Mouse (Mus musculus): Measurements from ENCODE around the gene Krtcap2.
A peak's percentile ranks its signal among the peaks of the same experiment; 100 is the strongest.

Gene Krtcap2

GRCm38 (mm10) chr3:89250435-89251040, 4.8 kb downstream of the Krtcap2 start:
- peak; percentile 86 for DNase-seq

GRCm38 (mm10) chr3:89251365-89251895, 5.7 kb downstream of the Krtcap2 start:
- peak; percentile 82 for DNase-seq

- DNase-seq: no peak
These were observed 9.2 kb downstream of the Krtcap2 start for GRCm38 (mm10) chr3:89254994-89255393.

- no peak for DNase-seq
These were observed 10.4 kb downstream of the Krtcap2 start for GRCm38 (mm10) chr3:89256177-89256576.

GRCm38 (mm10) chr3:89259076-89259475, 13.3 kb downstream of the Krtcap2 start, which contains the start of gene Dpm3:
Dpm3 (plus strand) TSS chr3:89259358.
- no peak for DNase-seq

GRCm38 (mm10) chr3:89260211-89260610, 14.4 kb downstream of the Krtcap2 start:
- DNase-seq: no peak

GRCm38 (mm10) chr3:89262417-89262816, 16.7 kb downstream of the Krtcap2 start:
- DNase-seq: peak; percentile 43

- DNase-seq: peak; percentile 87
These were observed 20.7 kb downstream of the Krtcap2 start for GRCm38 (mm10) chr3:89266439-89266893.

- no peak for DNase-seq
These were observed 23.1 kb downstream of the Krtcap2 start for GRCm38 (mm10) chr3:89268916-89269315.

- peak; percentile 93 for DNase-seq
These were observed 24.4 kb downstream of the Krtcap2 start, which contains the start of gene Slc50a1 for GRCm38 (mm10) chr3:89270051-89270755. Slc50a1 (minus strand) TSS chr3:89270570.

- peak; percentile 52 for DNase-seq
These were observed 25.1 kb downstream of the Krtcap2 start for GRCm38 (mm10) chr3:89270891-89271290.

GRCm38 (mm10) chr3:89271760-89272159, 26.0 kb downstream of the Krtcap2 start:
- DNase-seq: peak; percentile 70

GRCm38 (mm10) chr3:89276061-89276460, 30.3 kb downstream of the Krtcap2 start:
- no peak for DNase-seq

- DNase-seq: peak; percentile 59
These were observed 31.7 kb downstream of the Krtcap2 start for GRCm38 (mm10) chr3:89277281-89278021.

GRCm38 (mm10) chr3:89278107-89278506, 32.3 kb downstream of the Krtcap2 start:
- peak; percentile 82 for DNase-seq

GRCm38 (mm10) chr3:89278643-89279042, 32.9 kb downstream of the Krtcap2 start:
- no peak for DNase-seq

GRCm38 (mm10) chr3:89279153-89279890, 33.6 kb downstream of the Krtcap2 start:
- peak; percentile 95 for DNase-seq

- DNase-seq: no peak
These were observed 34.4 kb downstream of the Krtcap2 start for GRCm38 (mm10) chr3:89280050-89280605.

- DNase-seq: peak; percentile 82
These were observed 35.1 kb downstream of the Krtcap2 start, which contains the start of gene Efna1 for GRCm38 (mm10) chr3:89280606-89281511. Efna1 (minus strand) TSS chr3:89281142.

GRCm38 (mm10) chr3:89281579-89282290, 36.0 kb downstream of the Krtcap2 start:
- DNase-seq: peak; percentile 93

Data from kidney, postnatal 10 days (tissue).